Mouse (Mus musculus): Measurements from ENCODE around the gene Gm10645. TPM values are rescaled to one million over a fixed set of nuclear protein-coding genes. Genes with fewer than 3 reads are reported as not detected.

Gene Gm10645
- polyA plus RNA-seq (2014; fragmentation: Illumina TruSeq; extraction: RNeasy Lipid Tissue Mini Kit (QIAGEN cat#74804); ENCODE audit: insufficient read depth, low read depth, low replicate concordance): not detected

GRCm38 (mm10) chr8:83165931-83166867 lies at the start of gene Gm10645:
Gm10645 (minus strand) TSS chr8:83166170.

GRCm38 (mm10) chr8:83165235-83165930 lies 587 bp downstream of the Gm10645 start, which contains the start of gene Tbc1d9:
Tbc1d9 (plus strand) TSS chr8:83165352.

Other genes with a start within 250 kb of the Gm10645 start
- gene Tbc1d9, start 818 bp downstream of the Gm10645 start, polyA plus RNA-seq (2014; fragmentation: Illumina TruSeq; extraction: RNeasy Lipid Tissue Mini Kit (QIAGEN cat#74804); ENCODE audit: insufficient read depth, low read depth, low replicate concordance): 5.6 TPM
- 27.4 TPM for gene Ucp1, start 124.2 kb upstream of the Gm10645 start, polyA plus RNA-seq (2014; fragmentation: Illumina TruSeq; extraction: RNeasy Lipid Tissue Mini Kit (QIAGEN cat#74804); ENCODE audit: insufficient read depth, low read depth, low replicate concordance)
- gene Elmod2, start 166.3 kb upstream of the Gm10645 start, polyA plus RNA-seq (2014; fragmentation: Illumina TruSeq; extraction: RNeasy Lipid Tissue Mini Kit (QIAGEN cat#74804); ENCODE audit: insufficient read depth, low read depth, low replicate concordance): 4.9 TPM
- not detected for gene Mgat4d, start 182.3 kb upstream of the Gm10645 start, polyA plus RNA-seq (2014; fragmentation: Illumina TruSeq; extraction: RNeasy Lipid Tissue Mini Kit (QIAGEN cat#74804); ENCODE audit: insufficient read depth, low read depth, low replicate concordance)
- not detected for gene Clgn, start 223.7 kb upstream of the Gm10645 start, polyA plus RNA-seq (2014; fragmentation: Illumina TruSeq; extraction: RNeasy Lipid Tissue Mini Kit (QIAGEN cat#74804); ENCODE audit: insufficient read depth, low read depth, low replicate concordance)